Mouse (Mus musculus) MEL (cell line): Measurements from ENCODE around the gene Them5. TPM values are rescaled to one million over a fixed set of nuclear protein-coding genes. Genes with fewer than 3 reads are reported as not detected.

Source experiments
- DNase-seq: peaks from one replicate; pipeline ENCODE4 v3.0.0; 2011; ENCODE audit warnings: low read depth, low spot score
- H3K27ac ChIP-seq: 2 replicates; pipeline ENCODE4 v1.5.1; 2012; ENCODE audit warnings: low read depth, mild to moderate bottlenecking, control low read depth, low read length, moderate library complexity; ENCODE audit not compliant: control insufficient read depth
- H3K27me3 ChIP-seq, 2 experiments: fragments of 150-350 bp in 1 of 2; sonication (generic) in 1 of 2; 2 replicates each; pipeline ENCODE4 v1.6.1; 2012; ENCODE audit warnings: low read length in 2 of 2, mild to moderate bottlenecking in 2 of 2, improper control_type of control experiment in 1 of 2, moderate library complexity in 1 of 2; ENCODE audit not compliant: insufficient read depth in 2 of 2, control insufficient read depth in 1 of 2
- H3K36me3 ChIP-seq, 2 experiments: 2 replicates each; pipeline ENCODE4 v1.6.1; 2012 to 2014; ENCODE audit warnings: low read length in 2 of 2, improper control_type of control experiment in 1 of 2, inconsistent platforms in 1 of 2, mild to moderate bottlenecking in 1 of 2; ENCODE audit not compliant: insufficient read depth in 2 of 2, control insufficient read depth in 1 of 2
- H3K4me1 ChIP-seq, 2 experiments: fragments of 150-350 bp in 1 of 2; sonication (generic) in 1 of 2; 2 replicates each; pipeline ENCODE4 v1.6.1; 2012; ENCODE audit warnings: low read length in 2 of 2, improper control_type of control experiment in 1 of 2, mild to moderate bottlenecking in 1 of 2; ENCODE audit not compliant: insufficient read depth in 2 of 2, control insufficient read depth in 1 of 2
- H3K4me3 ChIP-seq, 2 experiments: fragments of 150-350 bp in 1 of 2; sonication (generic) in 1 of 2; 2 replicates each; pipeline ENCODE4 v1.5.1; 2012; ENCODE audit warnings: low read depth in 2 of 2, low read length in 2 of 2, mild to moderate bottlenecking in 2 of 2, moderate library complexity in 2 of 2, control low read depth in 1 of 2, improper control_type of control experiment in 1 of 2; ENCODE audit not compliant: control insufficient read depth in 1 of 2, insufficient read depth in 1 of 2
- H3K79me2 ChIP-seq: 2 replicates; pipeline ENCODE4 v1.6.1; 2012; ENCODE audit warnings: mild to moderate bottlenecking, low read length, moderate library complexity; ENCODE audit not compliant: control insufficient read depth, poor library complexity, insufficient read depth
- H3K9ac ChIP-seq: 2 replicates; pipeline ENCODE4 v1.6.1; 2012; ENCODE audit warnings: low read depth, mild to moderate bottlenecking, control low read depth, low read length, moderate library complexity; ENCODE audit not compliant: control insufficient read depth, poor library complexity, severe bottlenecking
- H3K9me3 ChIP-seq: fragments of 150-350 bp; sonication (generic); replicated peaks from 2 replicates; pipeline ENCODE4 v1.6.1; 2012; ENCODE audit warnings: mild to moderate bottlenecking, low read length, improper control_type of control experiment, moderate library complexity; ENCODE audit not compliant: insufficient read depth
- BHLHE40 ChIP-seq: IDR thresholded peaks from 2 replicates; pipeline ENCODE4 v1.6.1; 2012; ENCODE audit warnings: low read depth, mild to moderate bottlenecking, inconsistent platforms, low read length, improper control_type of control experiment, borderline replicate concordance
- CHD1 ChIP-seq: IDR thresholded peaks from 2 replicates; pipeline ENCODE4 v1.6.1; 2012; ENCODE audit warnings: low read depth, mild to moderate bottlenecking, inconsistent platforms, low read length, improper control_type of control experiment
- E2F4 ChIP-seq: IDR thresholded peaks from 2 replicates; pipeline ENCODE4 v1.6.1; 2011; ENCODE audit warnings: low read depth, low read length, improper control_type of control experiment, borderline replicate concordance
- EP300 ChIP-seq, 2 experiments: IDR thresholded peaks; 2 replicates each; pipeline ENCODE4 v1.6.1; 2011; ENCODE audit warnings: improper control_type of control experiment in 2 of 2, low read length in 2 of 2, low read depth in 1 of 2, mild to moderate bottlenecking in 1 of 2
- ETS1 ChIP-seq: IDR thresholded peaks from 2 replicates; pipeline ENCODE4 v1.6.1; 2012; ENCODE audit warnings: low read depth, mild to moderate bottlenecking, inconsistent platforms, low read length, improper control_type of control experiment, moderate library complexity
- MEF2A ChIP-seq: IDR thresholded peaks from 2 replicates; pipeline ENCODE4 v1.6.1; 2014; ENCODE audit warnings: low read depth, mild to moderate bottlenecking, inconsistent platforms, low read length, improper control_type of control experiment; ENCODE audit not compliant: poor library complexity, insufficient replicate concordance, severe bottlenecking; ENCODE audit errors: extremely low read depth
- MXI1 ChIP-seq: IDR thresholded peaks from 2 replicates; pipeline ENCODE4 v1.6.1; 2011; ENCODE audit warnings: mild to moderate bottlenecking, low read depth, low read length, improper control_type of control experiment
- MYB ChIP-seq: IDR thresholded peaks from 2 replicates; pipeline ENCODE4 v1.6.1; 2011; ENCODE audit warnings: mild to moderate bottlenecking, low read depth, low read length, improper control_type of control experiment
- MYC ChIP-seq: IDR thresholded peaks from 2 replicates; pipeline ENCODE4 v1.6.1; 2011; ENCODE audit warnings: low read depth, mild to moderate bottlenecking, low read length, improper control_type of control experiment, moderate library complexity
- POLR2AphosphoS2 ChIP-seq: IDR thresholded peaks from 2 replicates; pipeline ENCODE4 v1.6.1; 2011; ENCODE audit warnings: low read length, improper control_type of control experiment
- RAD21 ChIP-seq: IDR thresholded peaks from 2 replicates; pipeline ENCODE4 v1.6.1; 2011; ENCODE audit warnings: mild to moderate bottlenecking, low read depth, low read length, improper control_type of control experiment
- RCOR1 ChIP-seq: IDR thresholded peaks from 2 replicates; pipeline ENCODE4 v1.6.1; 2012; ENCODE audit warnings: low read depth, mild to moderate bottlenecking, inconsistent platforms, low read length, improper control_type of control experiment
- SMC3 ChIP-seq: IDR thresholded peaks from 2 replicates; pipeline ENCODE4 v1.6.1; 2011; ENCODE audit warnings: low read depth, low read length, improper control_type of control experiment
- USF1 ChIP-seq: IDR thresholded peaks from 2 replicates; pipeline ENCODE4 v1.6.1; 2014; ENCODE audit warnings: low read depth, mild to moderate bottlenecking, inconsistent platforms, low read length, improper control_type of control experiment, moderate library complexity
- USF2 ChIP-seq, 2 experiments: IDR thresholded peaks; 2 replicates each; pipeline ENCODE4 v1.6.1; 2011 to 2012; ENCODE audit warnings: improper control_type of control experiment in 2 of 2, low read length in 2 of 2, borderline replicate concordance in 1 of 2, inconsistent platforms in 1 of 2, low read depth in 1 of 2, mild to moderate bottlenecking in 1 of 2; ENCODE audit not compliant: insufficient read depth in 1 of 2
- polyA plus RNA-seq, 2 experiments: library from polyadenylated mRNA; stranded (reverse) in 1 of 2; unstranded in 1 of 2; fragments of >175 nt in 1 of 2; fragments of >200 nt in 1 of 2; gene quantifications; 2 replicates each; pipeline versions ENCODE4 v1.2.1 to v1.2.4; 2012; ENCODE audit warnings: low replicate concordance in 2 of 2, low read depth in 1 of 2; ENCODE audit not compliant: insufficient read length in 2 of 2, insufficient read depth in 1 of 2, missing spikeins in 1 of 2
- total RNA-seq: library from RNA; depleted of rRNA; stranded (reverse); fragments of 300-350 nt; gene quantifications from 2 replicates; pipeline ENCODE4 v1.2.3, GENCODE M21; 2012; rRNA removed

The Them5 gene
- total and polyA plus RNA-seq, 3 experiments: not detected

DNA sequence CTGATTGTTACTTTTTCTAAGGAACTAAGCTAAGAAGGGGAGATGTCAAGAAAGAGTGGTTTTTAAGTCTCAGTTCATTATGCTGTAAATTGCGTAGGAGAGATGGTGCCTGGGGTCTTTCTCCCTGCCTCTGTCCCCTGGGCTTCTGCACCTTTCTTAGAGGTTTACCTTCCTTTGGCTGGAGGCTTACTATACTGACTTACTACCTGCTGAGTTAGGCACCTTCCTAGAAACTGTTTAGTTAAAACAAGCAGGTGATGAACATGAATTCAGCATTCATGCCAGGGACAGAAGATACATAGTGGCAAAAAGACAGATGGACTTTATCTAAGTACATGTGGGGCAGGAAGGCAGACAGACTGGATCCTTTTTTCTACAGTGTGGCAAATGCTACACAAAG is 54.4 kb downstream of the Them5 start:
- Histone ChIP-seq H3K36me3 (no peaks in the 10 kb centered on the region), H3K9me3 (no peaks in the 10 kb centered on the region), H3K9ac (no peak overlapping the region), H3K4me3 (no peak overlapping the region), H3K27me3 (peaks cover 15 to 16% of the 10 kb centered on the region in 2 experiments), H3K79me2 (no peaks in the 10 kb centered on the region), H3K4me1 (no peaks in the 10 kb centered on the region), H3K27ac (no peak overlapping the region)
- DNase-seq: no peak
- no peak for TF ChIP-seq RAD21
- TF ChIP-seq EP300 (IDR thresholded peaks at IDR 0.05; ENCODE audit: low read depth in 1 of 2, low read length in 2 of 2): no peak
- TF ChIP-seq CHD1: no peak
- no peak for TF ChIP-seq RCOR1
- TF ChIP-seq BHLHE40: no peak
- no peak for TF ChIP-seq USF2 (IDR thresholded peaks at IDR 0.05; ENCODE audit: borderline replicate concordance in 1 of 2, insufficient read depth in 1 of 2, low read depth in 1 of 2, low read length in 2 of 2)
- TF ChIP-seq E2F4: no peak

DNA sequence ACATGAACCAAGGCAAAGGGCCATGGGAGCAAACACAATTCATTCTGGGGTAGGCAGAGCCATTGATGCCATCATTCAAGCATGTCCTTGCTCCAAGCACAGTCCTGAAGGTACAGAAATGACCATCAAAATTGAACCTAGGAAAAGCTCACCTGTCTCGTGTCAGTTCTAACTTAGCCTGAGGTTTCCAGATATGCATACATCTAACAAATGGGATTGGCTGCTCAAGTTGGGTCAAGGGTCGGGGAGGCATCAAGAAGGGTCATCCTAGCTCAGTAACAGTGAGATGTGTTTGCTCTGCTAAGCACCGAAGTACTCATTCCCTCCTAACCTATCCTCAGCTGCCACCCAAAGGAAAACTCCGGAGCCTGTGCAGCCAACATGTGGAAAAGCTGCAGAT is 55.0 kb downstream of the Them5 start:
- no peaks in the 10 kb centered on the region for H3K9me3 ChIP-seq
- no peak overlapping the region for H3K9ac ChIP-seq
- H3K4me1 ChIP-seq: no peaks in the 10 kb centered on the region
- no peak overlapping the region for H3K27ac ChIP-seq
- no peak for DNase-seq
- no peak overlapping the region for H3K4me3 ChIP-seq
- H3K79me2 ChIP-seq: no peaks in the 10 kb centered on the region
- peaks cover 15 to 18% of the 10 kb centered on the region in 2 experiments for H3K27me3 ChIP-seq
- no peak for TF ChIP-seq MXI1
- no peak for TF ChIP-seq MYC
- no peak for TF ChIP-seq POLR2AphosphoS2
- TF ChIP-seq EP300 (IDR thresholded peaks at IDR 0.05; ENCODE audit: low read depth in 1 of 2, low read length in 2 of 2): no peak
- TF ChIP-seq MYB: no peak
- TF ChIP-seq USF2 (IDR thresholded peaks at IDR 0.05; ENCODE audit: borderline replicate concordance in 1 of 2, insufficient read depth in 1 of 2, low read depth in 1 of 2, low read length in 2 of 2): no peak
- TF ChIP-seq ETS1: no peak
- no peak for TF ChIP-seq BHLHE40
- no peak for TF ChIP-seq USF1
- TF ChIP-seq SMC3: no peak
- TF ChIP-seq MEF2A: no peak
- H3K36me3 ChIP-seq: no peaks in the 10 kb centered on the region

Other genes with a start within 250 kb of the Them5 start
- not detected in 2 replicates for gene Gm10696, start 163.9 kb upstream of the Them5 start, total RNA-seq
- gene Gm10696, start 163.9 kb upstream of the Them5 start, polyA plus RNA-seq: not detected
- gene Gm5286, start 145.4 kb upstream of the Them5 start, total RNA-seq: not detected in 2 replicates
- not detected for gene Gm5286, start 145.4 kb upstream of the Them5 start, polyA plus RNA-seq
- not detected in 2 replicates for gene Gm4778, start 78.1 kb upstream of the Them5 start, total RNA-seq
- gene Gm4778, start 78.1 kb upstream of the Them5 start, polyA plus RNA-seq: not detected
- 0.81 and 0.95 TPM in 2 replicates for gene Them4, start 32.0 kb upstream of the Them5 start, total RNA-seq
- gene Them4, start 32.0 kb upstream of the Them5 start, polyA plus RNA-seq: 1 to 10 TPM in 1 of 2 experiments, not detected in 1; 1.4 TPM
- not detected in 2 replicates for gene C2cd4d, start 20.3 kb downstream of the Them5 start, total RNA-seq
- gene C2cd4d, start 20.3 kb downstream of the Them5 start, polyA plus RNA-seq: not detected
- gene Rorc, start 30.7 kb downstream of the Them5 start, total RNA-seq: not detected in 2 replicates
- not detected for gene Rorc, start 30.7 kb downstream of the Them5 start, polyA plus RNA-seq
- not detected in 2 replicates for gene Lingo4, start 56.4 kb downstream of the Them5 start, total RNA-seq
- not detected for gene Lingo4, start 56.4 kb downstream of the Them5 start, polyA plus RNA-seq
- gene Tdrkh, start 71.2 kb downstream of the Them5 start, total RNA-seq: not detected in 2 replicates
- gene Tdrkh, start 71.2 kb downstream of the Them5 start, polyA plus RNA-seq: not detected
- 208 and 215 TPM in 2 replicates for gene Mrpl9, start 101.2 kb downstream of the Them5 start, total RNA-seq
- gene Mrpl9, start 101.2 kb downstream of the Them5 start, polyA plus RNA-seq: 100 to 1,000 TPM in 1 of 2 experiments, not detected in 1; 191 TPM
- gene Oaz3, start 101.8 kb downstream of the Them5 start, total RNA-seq: 0.59 and 0.89 TPM in 2 replicates
- under 1 TPM in 1 of 2 experiments, not detected in 1; 0.91 TPM for gene Oaz3, start 101.8 kb downstream of the Them5 start, polyA plus RNA-seq
- gene Celf3, start 136.2 kb downstream of the Them5 start, total RNA-seq: 0.07 and 0.23 TPM in 2 replicates
- under 1 TPM in 1 of 2 experiments, not detected in 1; 0.31 TPM for gene Celf3, start 136.2 kb downstream of the Them5 start, polyA plus RNA-seq
- gene Riiad1, start 138.2 kb downstream of the Them5 start, total RNA-seq: not detected in 2 replicates
- gene Riiad1, start 138.2 kb downstream of the Them5 start, polyA plus RNA-seq: under 1 TPM in 1 of 2 experiments, not detected in 1; 0.64 TPM
- 36.9 and 38.5 TPM in 2 replicates for gene Snx27, start 240.6 kb downstream of the Them5 start, total RNA-seq
- 100 to 1,000 TPM in 1 of 2 experiments, 10 to 100 TPM in 1; 45.4 to 123 TPM for gene Snx27, start 240.6 kb downstream of the Them5 start, polyA plus RNA-seq